Mouse (Mus musculus) limb, embryonic 12.5 days (tissue): Measurements from ENCODE around the gene Stx6. TPM values are rescaled to one million over a fixed set of nuclear protein-coding genes. Genes with fewer than 3 reads are reported as not detected.

Source experiments
- ATAC-seq: fragments of 200-750 bp; cut with Nextera tagmentation; 2 replicates; pipeline ENCODE4 v1.8.0; 2017; ENCODE audit warnings: low read depth, moderate TSS enrichment; ENCODE audit not compliant: insufficient number of reproducible peaks, insufficient read depth, low FRiP score, low TSS enrichment
- H3K27ac ChIP-seq: fragments of 300-500 bp; sonication (generic); 2 replicates; pipeline ENCODE4 v1.5.1; 2016; ENCODE audit warnings: mild to moderate bottlenecking, moderate library complexity
- H3K27me3 ChIP-seq: fragments of 300-500 bp; sonication (generic); 2 replicates; pipeline ENCODE4 v1.6.1; 2016; ENCODE audit warnings: mild to moderate bottlenecking, moderate library complexity
- H3K36me3 ChIP-seq: fragments of 300-500 bp; sonication (generic); 2 replicates; pipeline ENCODE4 v1.6.1; 2016; ENCODE audit warnings: mild to moderate bottlenecking, moderate library complexity
- H3K4me1 ChIP-seq: fragments of 300-500 bp; sonication (generic); replicated peaks from 2 replicates; pipeline ENCODE4 v1.6.1; 2016
- H3K4me2 ChIP-seq: fragments of 300-500 bp; sonication (generic); 2 replicates; pipeline ENCODE4 v1.6.1; 2016; ENCODE audit warnings: mild to moderate bottlenecking, moderate library complexity
- H3K4me3 ChIP-seq: fragments of 300-500 bp; sonication (generic); replicated peaks from 2 replicates; pipeline ENCODE4 v1.5.1; 2016; ENCODE audit warnings: mild to moderate bottlenecking
- H3K9ac ChIP-seq: fragments of 300-500 bp; sonication (generic); replicated peaks from 2 replicates; pipeline ENCODE4 v1.6.1; 2016; ENCODE audit warnings: mild to moderate bottlenecking, moderate library complexity
- H3K9me3 ChIP-seq: fragments of 300-500 bp; sonication (generic); 2 replicates; pipeline ENCODE4 v1.6.1; 2016; ENCODE audit warnings: mild to moderate bottlenecking, moderate library complexity
- WGBS: fragments of 180-500 bp; shearing (Covaris S2); methylation state at CpG from one replicate; pipeline ENCODE4 v1.1.7; 2016; 5-methylcytosine and 5-hydroxymethylcytosine counted together
- polyA plus RNA-seq: library from polyadenylated mRNA; unstranded; fragments of >200 nt; fragmentation: Nextera tagmentation; extraction: Ambion mirVana; gene quantifications from 2 replicates; pipeline ENCODE4 v1.2.1, GENCODE M21; 2016

The Stx6 gene
- polyA plus RNA-seq, 1 experiment from 2014 or later: 112 TPM

GRCm38 (mm10) chr1:155127429-155127934 is 31.0 kb upstream of the Stx6 start:
- Histone ChIP-seq H3K27me3 (no peaks in the 10 kb centered on the region), H3K4me1 (peaks cover 4% of the 10 kb centered on the region; the same call in 1 of the 2 replicates)
- 67% methylated on average over 5 of the region's 5 CpGs for WGBS

GRCm38 (mm10) chr1:155134866-155135265 is 23.6 kb upstream of the Stx6 start:
- ATAC-seq: no peak
- no peak overlapping the region for H3K9ac ChIP-seq
- WGBS: 42% methylated on average over 8 of the region's 8 CpGs

More at GRCm38 (mm10) chr1:155127429-155127934, 31.0 kb upstream of the Stx6 start:
- Histone ChIP-seq H3K9ac (no peak overlapping the region), H3K27ac (no peak overlapping the region), H3K36me3 (no peaks in the 10 kb centered on the region), H3K9me3 (no peaks in the 10 kb centered on the region), H3K4me3 (no peak overlapping the region), H3K4me2 (no peak overlapping the region)
- no peak for ATAC-seq

DNA sequence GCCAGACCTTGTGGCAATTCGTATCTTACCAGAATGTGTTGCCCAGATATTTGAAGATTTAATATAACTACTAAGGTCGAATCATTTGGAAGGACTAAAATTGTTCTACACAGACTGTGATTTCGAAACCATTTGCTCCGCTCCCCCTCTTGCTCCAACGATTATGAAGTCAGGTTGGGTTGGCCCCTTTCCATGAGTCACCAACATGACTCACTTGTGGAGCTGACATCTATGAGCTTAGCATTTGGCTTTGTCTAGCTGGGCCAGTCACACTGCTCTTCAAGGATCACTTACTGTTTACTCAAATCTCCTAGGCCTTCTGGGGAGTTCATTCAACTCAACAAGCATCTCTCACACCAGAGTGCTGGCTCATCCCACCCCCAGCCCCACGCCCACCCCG is 19.7 kb upstream of the Stx6 start:
- Histone ChIP-seq H3K9ac (no peak overlapping the region), H3K9me3 (no peaks in the 10 kb centered on the region), H3K4me3 (no peak overlapping the region), H3K4me1 (peaks cover 7% of the 10 kb centered on the region), H3K36me3 (no peaks in the 10 kb centered on the region), H3K4me2 (no peak overlapping the region), H3K27me3 (no peaks in the 10 kb centered on the region), H3K27ac (no peak overlapping the region)
- WGBS: 89% methylated on average over 7 of the region's 7 CpGs
- no peak for ATAC-seq

More at GRCm38 (mm10) chr1:155134866-155135265, 23.6 kb upstream of the Stx6 start:
- Histone ChIP-seq H3K4me2 (no peak overlapping the region), H3K9me3 (no peaks in the 10 kb centered on the region), H3K36me3 (no peaks in the 10 kb centered on the region), H3K4me3 (no peak overlapping the region), H3K27me3 (no peaks in the 10 kb centered on the region), H3K4me1 (peaks cover 7% of the 10 kb centered on the region), H3K27ac (no peak overlapping the region)

- no peak overlapping the region for H3K9ac ChIP-seq
- 79% methylated on average over 2 of the region's 2 CpGs for WGBS
These were observed 18.4 kb upstream of the Stx6 start for GRCm38 (mm10) chr1:155140076-155140475.

GRCm38 (mm10) chr1:155145620-155146019 is 12.9 kb upstream of the Stx6 start:
- 40% methylated on average over 6 of the region's 6 CpGs for WGBS
- H3K9ac ChIP-seq: no peak overlapping the region

More at GRCm38 (mm10) chr1:155140076-155140475, 18.4 kb upstream of the Stx6 start:
- no peak overlapping the region for H3K4me2 ChIP-seq
- H3K4me3 ChIP-seq: no peak overlapping the region
- ATAC-seq: no peak
- no peaks in the 10 kb centered on the region for H3K36me3 ChIP-seq
- H3K27me3 ChIP-seq: no peaks in the 10 kb centered on the region
- H3K27ac ChIP-seq: no peak overlapping the region
- peaks cover 2% of the 10 kb centered on the region; the same call in 1 of the 2 replicates for H3K4me1 ChIP-seq
- no peaks in the 10 kb centered on the region for H3K9me3 ChIP-seq

DNA sequence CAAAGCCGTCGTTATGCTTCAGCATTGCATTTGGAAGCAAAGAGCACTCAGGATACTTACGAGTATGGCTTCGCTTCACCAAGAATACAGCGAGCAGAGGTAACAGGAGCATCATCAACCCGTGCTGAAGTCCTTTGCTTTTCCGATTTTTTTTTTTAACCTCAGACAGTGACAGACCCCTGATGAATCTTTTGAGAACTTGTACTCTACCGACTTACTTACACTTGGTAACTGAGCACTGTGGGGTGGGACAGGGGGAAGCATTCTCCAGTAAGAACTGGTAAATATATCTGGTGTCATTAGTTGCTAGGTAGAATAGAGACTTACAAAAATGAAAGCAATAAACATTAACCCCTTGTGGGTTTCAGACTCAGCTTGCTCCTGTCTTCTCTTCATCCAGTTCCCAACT is 11.9 kb upstream of the Stx6 start, which contains the start of gene Mr1:
Gene Mr1, minus strand, starts transcription at position 243 of the 409 bp plus-strand sequence.
- Histone ChIP-seq H3K36me3 (no peaks in the 10 kb centered on the region), H3K4me1 (peaks cover 10% of the 10 kb centered on the region; the same call in 1 of the 2 replicates), H3K4me2 (peak within 1 kb of the TSS; percentile 53), H3K9me3 (no peaks in the 10 kb centered on the region), H3K4me3 (peak within 1 kb of the TSS; percentile 37), H3K27me3 (no peaks in the 10 kb centered on the region), H3K9ac (no peak within 1 kb of the TSS), H3K27ac (peak within 1 kb of the TSS; percentile 47; the same call in 1 of the 2 replicates)
- WGBS: 44% methylated on average over 8 of the region's 8 CpGs
- peak; percentile 92 for ATAC-seq

More at GRCm38 (mm10) chr1:155145620-155146019, 12.9 kb upstream of the Stx6 start:
- H3K27ac ChIP-seq: no peak overlapping the region
- ATAC-seq: no peak
- no peaks in the 10 kb centered on the region for H3K36me3 ChIP-seq
- peaks cover 10% of the 10 kb centered on the region; the same call in 1 of the 2 replicates for H3K4me1 ChIP-seq
- no peaks in the 10 kb centered on the region for H3K9me3 ChIP-seq
- H3K27me3 ChIP-seq: no peaks in the 10 kb centered on the region
- H3K4me2 ChIP-seq: peak overlapping the region; percentile 53
- peak overlapping the region; percentile 37 for H3K4me3 ChIP-seq

- H3K9ac ChIP-seq: no peak overlapping the region
- no peak overlapping the region for H3K27ac ChIP-seq
- H3K36me3 ChIP-seq: no peaks in the 10 kb centered on the region
- H3K9me3 ChIP-seq: no peaks in the 10 kb centered on the region
- no peak overlapping the region for H3K4me2 ChIP-seq
- H3K4me1 ChIP-seq: peaks cover 10% of the 10 kb centered on the region; the same call in 1 of the 2 replicates
- no peak for ATAC-seq
- WGBS: 76% methylated on average over 2 of the region's 2 CpGs
- no peaks in the 10 kb centered on the region for H3K27me3 ChIP-seq
- H3K4me3 ChIP-seq: no peak overlapping the region
These were observed 11.3 kb upstream of the Stx6 start for GRCm38 (mm10) chr1:155147228-155147627.

DNA sequence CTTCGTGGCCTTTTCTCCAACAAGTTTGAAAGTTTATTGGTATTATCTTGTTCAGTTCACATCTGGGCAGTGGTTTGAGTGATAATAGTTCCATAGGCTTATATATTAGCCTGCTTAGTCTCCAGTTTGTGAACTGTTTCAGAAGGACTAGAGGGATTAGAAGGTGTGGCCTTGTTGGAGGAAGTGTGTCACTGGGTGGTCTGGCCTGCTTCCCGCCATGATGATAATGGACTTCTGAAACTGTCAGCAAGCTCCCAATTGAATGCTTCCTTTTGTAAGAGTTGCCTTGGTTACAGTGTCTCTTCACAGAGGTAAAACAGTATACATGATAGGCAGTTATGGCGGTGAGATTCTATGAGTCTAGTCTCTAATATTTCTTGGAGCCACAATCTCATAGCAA is 9.1 kb upstream of the Stx6 start:
- Histone ChIP-seq H3K27ac (no peak overlapping the region), H3K4me2 (no peak overlapping the region), H3K36me3 (no peaks in the 10 kb centered on the region), H3K9ac (no peak overlapping the region), H3K4me1 (peaks cover 10% of the 10 kb centered on the region; the same call in 1 of the 2 replicates), H3K4me3 (no peak overlapping the region), H3K9me3 (no peaks in the 10 kb centered on the region), H3K27me3 (no peaks in the 10 kb centered on the region)
- WGBS: 94% methylated on average over 3 of the region's 3 CpGs
- ATAC-seq: no peak

- Histone ChIP-seq H3K4me2 (no peak overlapping the region), H3K4me3 (no peak overlapping the region), H3K27me3 (no peaks in the 10 kb centered on the region), H3K36me3 (no peaks in the 10 kb centered on the region), H3K27ac (no peak overlapping the region), H3K9me3 (no peaks in the 10 kb centered on the region), H3K9ac (no peak overlapping the region), H3K4me1 (peaks cover 6% of the 10 kb centered on the region; the same call in 1 of the 2 replicates)
- 89% methylated on average over 5 of the region's 5 CpGs for WGBS
- ATAC-seq: no peak
These were observed 7.7 kb upstream of the Stx6 start for GRCm38 (mm10) chr1:155150821-155151220.

GRCm38 (mm10) chr1:155153906-155154305 is 4.6 kb upstream of the Stx6 start:
- Histone ChIP-seq H3K4me2 (no peak overlapping the region), H3K4me1 (peaks cover 3% of the 10 kb centered on the region; the same call in 1 of the 2 replicates), H3K4me3 (no peak overlapping the region), H3K9ac (no peak overlapping the region), H3K27me3 (no peaks in the 10 kb centered on the region), H3K9me3 (no peaks in the 10 kb centered on the region), H3K36me3 (no peaks in the 10 kb centered on the region), H3K27ac (no peak overlapping the region)
- 85% methylated on average over 4 of the region's 4 CpGs for WGBS
- ATAC-seq: no peak

- Histone ChIP-seq H3K4me1 (peaks cover 19% of the 10 kb centered on the region), H3K4me3 (peak overlapping the region; percentile 92), H3K27ac (peak overlapping the region; percentile 92), H3K36me3 (no peaks in the 10 kb centered on the region), H3K9me3 (no peaks in the 10 kb centered on the region), H3K4me2 (peak overlapping the region; percentile 63), H3K9ac (peak overlapping the region; percentile 89), H3K27me3 (no peaks in the 10 kb centered on the region)
- WGBS: under 1% methylated on average over 46 of the region's 46 CpGs
- ATAC-seq: no peak; the same call in 1 of the 2 replicates
These were observed 512 bp downstream of the Stx6 start for GRCm38 (mm10) chr1:155158970-155159484.
